Mouse (Mus musculus): ENCODE results near the gene Pla2g1b. TPM values are rescaled to one million over a fixed set of nuclear protein-coding genes. Genes with fewer than 3 reads are reported as not detected.
"Not testable (repeated sequence)": the region's sequence is repeated elsewhere in the genome, so short reads cannot be mapped to it uniquely, and the experiment has no call there.

The Pla2g1b gene
- total RNA-seq, 2 experiments from 2014 or later, result not detected

- no peak for DNase-seq
Measured at GRCm38 (mm10) chr5:115484996-115485395, 18.9 kb downstream of the Pla2g1b start.

DNA sequence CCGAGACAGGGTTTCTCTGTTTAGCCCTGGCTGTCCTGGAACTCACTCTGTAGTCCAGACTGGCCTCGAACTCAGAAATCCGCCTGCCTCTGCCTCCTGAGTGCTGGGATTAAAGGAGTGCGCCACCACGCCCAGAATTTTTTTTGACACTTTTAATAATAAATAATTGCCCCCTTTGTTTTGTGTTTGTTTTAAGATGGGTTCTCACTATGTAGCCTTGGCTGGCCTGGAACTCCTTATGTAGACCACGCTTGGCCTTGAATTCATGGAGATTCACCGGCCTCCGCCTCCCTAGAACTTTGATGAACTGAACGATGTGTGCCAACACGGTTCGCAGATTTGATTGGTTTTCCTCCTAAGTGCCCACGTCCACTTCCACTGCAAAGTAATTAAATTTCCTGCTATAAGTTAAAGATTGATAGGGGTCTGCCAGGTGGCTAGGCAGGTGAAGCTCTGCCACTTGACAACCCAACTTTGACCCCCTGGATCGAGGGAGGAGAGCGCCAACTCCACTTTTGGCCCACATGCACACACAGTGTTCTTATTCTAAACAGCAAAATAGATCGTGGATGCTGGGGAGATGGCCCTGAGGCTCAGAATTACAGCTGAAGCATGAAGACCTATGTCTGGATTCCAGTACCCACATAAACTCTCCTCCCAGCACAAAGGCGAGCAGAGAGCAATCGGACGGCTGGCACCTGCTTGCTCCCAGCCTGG is 19.6 kb downstream of the Pla2g1b start:
- no peak for DNase-seq

GRCm38 (mm10) chr5:115486726-115487125 is 20.7 kb downstream of the Pla2g1b start:
- no peak for DNase-seq

DNA sequence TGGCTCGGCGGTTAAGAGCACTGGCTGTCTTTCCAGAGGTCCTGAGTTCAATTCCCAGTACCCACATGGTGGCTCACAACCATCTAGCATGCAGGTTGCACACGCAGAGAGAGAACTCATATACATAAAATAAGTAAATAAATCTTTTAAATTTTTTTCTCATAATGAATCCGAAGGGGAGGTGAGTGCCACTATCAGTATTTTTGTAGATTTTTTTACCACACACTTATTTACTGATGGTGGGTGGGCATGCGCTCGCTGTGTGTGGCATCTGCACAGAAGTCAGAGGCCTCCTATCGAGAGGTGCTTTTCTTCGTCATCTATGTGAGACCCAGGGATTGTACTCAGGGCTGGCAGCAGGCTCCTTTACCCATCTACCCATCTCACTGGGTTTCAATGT is 21.3 kb downstream of the Pla2g1b start:
- DNase-seq, result no peak

GRCm38 (mm10) chr5:115487942-115488580 is 22.0 kb downstream of the Pla2g1b start:
- DNase-seq, result no peak

DNA sequence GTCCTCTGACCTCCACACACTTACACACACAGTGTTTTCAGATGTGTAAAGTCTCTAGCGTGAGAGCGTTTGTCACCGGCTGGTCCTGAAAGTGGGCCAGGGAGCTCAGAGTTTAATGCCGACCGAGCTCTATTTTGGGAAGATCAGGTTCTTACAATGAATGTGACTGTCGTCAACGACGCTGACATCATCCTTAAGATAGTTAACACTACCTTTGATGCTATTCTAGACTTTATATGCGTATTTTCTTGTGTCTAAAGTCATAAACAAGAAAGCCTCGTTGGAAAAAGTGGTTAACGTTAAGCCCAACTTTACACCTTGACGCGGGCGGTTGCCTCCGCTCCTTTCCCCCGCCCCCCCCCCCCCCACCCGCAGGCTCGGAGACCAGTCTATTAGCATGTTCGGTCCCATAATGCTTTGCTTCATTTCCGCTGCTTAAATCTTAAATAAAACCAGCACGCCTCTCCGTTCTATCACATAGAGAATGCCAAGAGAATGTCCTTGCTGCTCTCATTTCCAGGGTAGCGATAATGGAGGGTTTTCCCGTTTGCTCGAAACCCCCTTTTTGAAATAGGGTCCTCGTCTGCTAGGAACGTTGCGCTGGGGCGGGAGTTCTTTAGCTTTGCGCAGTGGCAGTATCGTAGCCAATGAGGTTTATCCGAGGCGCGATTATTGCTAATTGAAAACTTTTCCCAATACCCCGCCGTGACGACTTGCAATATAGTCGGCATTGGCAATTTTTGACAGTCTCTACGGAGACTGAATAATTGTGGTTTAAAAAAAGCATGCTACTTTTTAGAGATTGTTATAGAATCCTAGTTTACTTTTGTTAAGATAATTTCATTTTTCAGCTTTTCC is 23.0 kb downstream of the Pla2g1b start:
- DNase-seq, result peak; percentile 82

- DNase-seq, result peak; percentile 90
Measured at GRCm38 (mm10) chr5:115489699-115490637, 23.9 kb downstream of the Pla2g1b start.

GRCm38 (mm10) chr5:115490638-115491000 is 24.6 kb downstream of the Pla2g1b start:
- DNase-seq, result no peak

DNA sequence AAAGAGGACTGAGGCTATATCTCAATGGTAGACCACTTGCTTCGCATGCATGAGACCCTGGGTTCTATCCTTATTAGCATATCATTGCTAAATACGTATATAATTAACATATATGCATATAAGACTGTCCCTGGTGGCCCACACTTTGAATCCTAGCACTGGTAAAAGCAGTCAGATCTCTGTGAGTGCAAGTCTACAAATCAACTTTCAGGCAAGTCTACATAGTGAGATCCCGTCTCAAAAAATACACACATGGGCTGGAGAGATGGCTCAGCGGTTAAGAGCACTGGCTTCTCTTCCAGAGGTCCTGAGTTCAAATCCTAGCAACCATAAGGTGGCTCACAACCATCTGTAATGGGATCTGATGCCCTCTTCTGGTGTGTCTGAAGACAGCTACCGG is 25.0 kb downstream of the Pla2g1b start:
- no peak for DNase-seq

GRCm38 (mm10) chr5:115491771-115492322 is 25.8 kb downstream of the Pla2g1b start:
- DNase-seq, result peak; percentile 78

- DNase-seq, result no peak
Measured at GRCm38 (mm10) chr5:115492711-115493335, 26.8 kb downstream of the Pla2g1b start.

- DNase-seq, result no peak
Measured at GRCm38 (mm10) chr5:115493441-115493840, 27.4 kb downstream of the Pla2g1b start.

GRCm38 (mm10) chr5:115495618-115496017 is 29.6 kb downstream of the Pla2g1b start:
- not testable (repeated sequence) for DNase-seq

DNA sequence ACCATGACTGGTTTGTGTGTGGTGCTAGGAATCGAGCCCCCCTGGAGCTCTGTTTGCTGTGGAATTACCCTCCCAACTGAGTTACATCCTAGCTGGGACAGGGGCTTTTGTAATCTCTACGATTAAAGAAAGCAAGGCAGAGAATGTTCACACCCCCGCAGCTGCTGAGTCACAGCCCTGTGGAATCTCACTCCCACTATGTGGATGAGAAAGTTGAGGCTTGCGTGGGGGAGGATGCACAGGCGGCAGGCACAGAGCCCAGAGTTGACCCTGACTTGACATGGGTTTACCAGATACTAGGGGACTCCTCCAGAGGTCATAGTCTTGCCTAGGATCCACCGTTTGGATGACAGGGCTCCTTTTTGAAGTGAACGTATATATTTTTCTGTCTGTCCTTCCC is 31.0 kb downstream of the Pla2g1b start:
- DNase-seq, result no peak

GRCm38 (mm10) chr5:115498307-115499240 is 32.5 kb downstream of the Pla2g1b start:
- DNase-seq, result no peak

DNA sequence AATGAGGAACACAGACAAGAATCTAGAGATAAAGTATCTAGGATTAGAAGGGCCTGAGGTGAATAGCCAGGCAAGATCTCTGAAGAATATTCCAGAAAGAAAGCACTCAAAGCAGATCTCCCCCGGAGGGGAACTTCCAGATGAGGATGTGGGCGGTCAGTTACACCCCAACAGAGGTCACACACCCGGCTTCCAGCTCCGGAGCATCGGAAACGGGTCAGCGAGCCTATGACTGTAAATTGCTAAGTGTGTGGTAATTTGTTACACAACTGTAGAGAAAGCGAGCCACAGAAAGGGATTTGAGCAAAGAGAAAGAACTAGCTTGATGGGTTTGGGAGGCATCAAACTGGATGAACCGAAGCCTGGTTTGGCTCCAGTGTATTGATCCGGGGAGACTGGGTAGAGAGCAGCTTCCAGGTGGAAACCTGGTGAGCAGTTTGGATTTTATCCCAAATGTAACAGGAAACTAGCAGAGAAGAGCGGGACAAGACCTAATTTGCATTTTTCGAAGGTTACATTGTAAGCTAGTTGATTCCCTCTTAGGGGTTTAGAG is 34.4 kb downstream of the Pla2g1b start:
- no peak for DNase-seq

- DNase-seq, result no peak
Measured at GRCm38 (mm10) chr5:115503035-115503434, 37.0 kb downstream of the Pla2g1b start.

- DNase-seq, result not testable (repeated sequence)
Measured at GRCm38 (mm10) chr5:115505617-115506016, 39.6 kb downstream of the Pla2g1b start.

GRCm38 (mm10) chr5:115506454-115507201 is 40.6 kb downstream of the Pla2g1b start, which contains the start of gene Pxn:
Pxn (plus strand) TSS chr5:115506676.
- peak; percentile 97 for DNase-seq

Data from heart, postnatal 4 days (tissue).